Mouse (Mus musculus) ovary, postnatal 10 days (tissue): Measurements from ENCODE around the gene Prmt7.

Experiments
- DNase-seq: peaks from one replicate; pipeline ENCODE4 v3.0.0; 2022; ENCODE audit warnings: low spot score

The Prmt7 gene

DNA sequence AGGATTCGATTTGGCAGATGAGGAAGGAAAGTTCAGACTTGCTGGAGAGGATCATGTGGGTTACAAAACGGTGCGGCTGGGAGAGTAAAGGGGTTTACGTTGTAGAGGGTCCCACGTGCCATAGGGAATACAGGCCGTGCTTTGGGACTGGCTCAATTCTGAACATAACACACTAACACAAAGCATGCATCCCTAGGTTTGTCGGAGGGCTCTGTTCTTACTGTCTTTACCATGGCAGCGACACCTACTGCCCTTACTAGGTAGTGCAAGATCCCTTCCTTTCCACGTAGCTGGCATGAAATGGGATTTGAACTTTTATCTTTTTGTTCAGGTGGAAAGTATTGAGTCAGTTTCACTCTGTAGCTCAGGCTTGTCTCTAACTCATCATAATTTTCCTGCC lies 15.9 kb downstream of the Prmt7 start:
- no peak for DNase-seq

DNA sequence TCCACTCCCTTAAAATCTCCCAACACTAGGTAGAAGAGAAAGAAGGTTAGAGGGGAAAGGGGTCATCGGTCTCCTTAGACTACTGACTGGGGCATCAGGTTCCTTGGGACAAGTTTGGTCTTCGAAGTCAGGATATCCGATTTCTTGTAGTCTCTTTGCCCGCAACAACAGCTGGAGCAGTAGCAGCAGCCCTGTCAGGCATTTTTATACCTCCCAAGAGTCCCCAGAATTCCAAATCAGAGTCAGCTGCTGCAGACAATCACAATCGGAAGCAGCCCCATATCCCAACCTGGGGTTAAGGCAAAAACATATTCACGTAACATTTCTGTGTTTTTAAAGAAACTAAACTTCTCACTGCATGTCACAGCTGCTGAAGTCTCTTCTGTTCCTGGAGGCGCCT lies 20.8 kb downstream of the Prmt7 start:
- DNase-seq, result no peak

DNA sequence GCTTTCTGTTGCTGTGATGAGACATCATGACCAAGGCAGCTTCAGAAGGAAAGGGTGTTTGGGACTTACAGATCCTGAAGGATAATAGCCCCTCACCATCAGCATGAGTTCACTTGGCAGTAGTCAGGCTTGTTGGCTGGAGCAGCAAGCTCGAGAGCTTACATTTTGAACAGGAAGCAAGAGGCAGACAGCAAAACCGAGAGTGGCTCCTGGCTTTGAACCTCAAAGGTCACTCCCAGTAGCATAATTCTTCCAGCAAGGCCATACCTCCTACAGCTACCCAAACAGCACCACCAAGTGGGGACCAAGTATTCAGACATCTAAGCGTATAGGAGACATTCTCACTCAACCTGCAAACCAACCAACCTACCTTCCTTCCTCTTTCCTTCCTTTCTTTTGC lies 22.0 kb downstream of the Prmt7 start:
- DNase-seq, result no peak

DNA sequence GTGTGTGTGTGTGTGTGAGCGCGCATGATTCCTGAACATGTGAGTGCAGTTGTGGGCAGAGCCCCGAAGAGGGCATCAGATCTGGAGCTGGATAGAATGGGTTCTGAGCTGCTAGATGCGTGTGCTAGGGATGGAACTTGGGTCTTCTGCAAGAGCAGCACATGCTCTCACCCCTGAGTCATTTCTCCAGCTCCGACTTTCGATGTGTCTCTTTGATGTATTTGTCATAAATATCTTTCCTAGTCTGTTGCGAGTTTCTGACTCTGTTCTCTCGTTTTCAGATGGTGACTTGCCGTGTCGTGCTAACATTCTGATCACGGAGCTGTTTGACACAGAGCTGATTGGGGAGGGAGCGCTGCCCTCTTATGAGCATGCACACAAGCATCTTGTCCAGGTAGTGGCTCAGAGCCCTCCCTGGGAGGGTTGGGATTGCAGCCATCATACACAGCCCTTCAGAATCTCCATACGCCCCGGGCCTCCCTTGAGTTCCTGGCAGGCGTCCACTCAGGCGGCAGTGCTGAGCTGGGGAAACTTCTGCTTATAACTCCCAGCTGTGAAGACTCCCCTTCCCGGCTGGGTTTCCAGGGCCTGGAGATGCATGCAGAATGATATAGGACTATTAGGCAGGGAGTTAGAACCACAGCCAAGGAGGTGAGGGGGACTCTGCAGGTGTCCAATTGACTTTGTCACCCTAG lies 24.0 kb downstream of the Prmt7 start:
- no peak for DNase-seq

DNA sequence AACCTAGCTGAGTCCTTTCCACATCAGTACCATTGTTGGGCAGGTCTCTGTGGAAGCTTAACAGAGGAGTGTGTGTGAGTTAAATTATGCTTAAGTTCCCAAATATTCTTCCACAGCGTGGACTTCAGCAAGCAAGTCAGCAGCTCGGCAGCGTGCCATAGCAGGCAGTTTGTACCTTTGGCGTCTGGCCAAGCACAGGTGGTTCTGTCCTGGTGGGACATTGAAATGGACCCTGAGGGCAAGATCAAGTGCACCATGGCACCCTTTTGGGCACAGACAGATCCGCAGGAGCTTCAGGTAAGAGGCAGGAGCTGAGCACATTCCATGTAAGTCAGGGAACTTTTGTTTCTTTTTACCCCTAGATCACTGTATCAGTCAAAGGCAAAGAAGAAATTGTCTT lies 26.4 kb downstream of the Prmt7 start:
- no peak for DNase-seq

DNA sequence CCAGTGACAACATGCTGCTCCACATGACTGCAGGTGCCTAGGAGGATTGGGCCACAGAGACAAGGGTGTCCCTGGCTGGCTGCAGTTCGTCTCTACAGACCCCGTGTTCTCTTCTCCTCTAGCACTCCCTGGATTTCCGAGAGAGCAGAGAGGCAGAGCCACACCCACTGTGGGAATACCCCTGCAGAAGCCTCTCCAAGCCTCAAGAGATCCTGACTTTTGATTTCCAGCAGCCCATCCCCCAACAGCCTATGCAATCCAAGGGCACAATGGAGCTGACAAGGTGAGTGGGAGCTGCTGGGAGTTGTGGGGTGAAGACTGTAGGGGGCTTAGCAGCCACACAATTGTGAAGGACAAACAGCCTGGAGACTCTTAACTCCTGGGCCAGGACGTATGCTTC lies 39.5 kb downstream of the Prmt7 start:
- no peak for DNase-seq

DNA sequence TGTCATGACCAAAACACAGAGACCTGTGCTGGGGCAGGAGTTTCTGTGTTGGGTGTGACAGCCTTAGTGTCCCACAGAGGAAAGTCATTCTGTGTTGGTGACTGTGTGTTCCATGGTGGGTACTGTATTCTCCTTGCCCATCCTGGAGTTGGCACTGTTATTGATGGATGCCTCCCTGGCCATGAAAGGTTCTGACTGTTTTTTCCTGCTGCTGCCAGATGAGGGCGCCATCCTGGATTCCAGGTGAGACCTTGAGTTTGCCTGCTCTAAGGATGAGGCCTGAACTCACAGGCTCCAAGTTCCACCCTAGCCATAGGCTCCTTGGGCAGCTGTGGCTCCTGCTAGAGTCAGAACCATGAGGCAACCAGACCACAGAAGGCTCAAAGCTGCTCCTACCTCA lies 47.4 kb downstream of the Prmt7 start:
- DNase-seq, result no peak

DNA sequence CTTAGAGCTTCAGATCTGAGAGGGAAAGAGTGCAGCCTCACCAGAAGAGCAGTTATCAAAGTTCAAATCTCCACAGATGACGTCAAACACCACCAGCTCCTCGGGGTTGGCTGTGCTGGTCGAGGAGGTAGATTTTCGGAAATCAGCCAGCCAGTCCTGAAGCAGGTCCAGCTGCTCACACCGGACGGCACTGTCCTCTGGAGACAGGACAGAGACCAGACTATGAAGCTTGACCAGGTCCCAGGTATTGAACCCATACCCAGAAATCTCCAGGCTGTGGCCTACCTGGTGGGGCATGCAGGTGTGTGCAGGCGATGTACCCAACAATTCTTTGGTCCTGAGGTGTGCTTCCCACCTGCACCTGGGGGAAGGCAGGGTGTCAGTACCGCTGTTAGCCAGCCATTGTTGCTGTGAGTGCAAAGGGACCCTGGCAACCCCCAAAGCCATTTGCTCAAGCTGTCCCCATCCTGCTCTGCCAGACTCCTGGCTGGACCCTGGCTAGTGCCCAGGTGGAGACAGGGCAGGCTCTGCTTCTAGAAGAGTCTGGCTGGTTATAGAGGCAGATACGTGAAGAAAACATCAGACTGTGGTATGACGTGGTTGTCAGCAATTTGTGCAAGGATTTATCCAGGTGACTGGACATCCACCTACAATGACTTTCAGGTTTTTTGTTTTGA lies 49.0 kb downstream of the Prmt7 start:
- DNase-seq, result no peak

DNA sequence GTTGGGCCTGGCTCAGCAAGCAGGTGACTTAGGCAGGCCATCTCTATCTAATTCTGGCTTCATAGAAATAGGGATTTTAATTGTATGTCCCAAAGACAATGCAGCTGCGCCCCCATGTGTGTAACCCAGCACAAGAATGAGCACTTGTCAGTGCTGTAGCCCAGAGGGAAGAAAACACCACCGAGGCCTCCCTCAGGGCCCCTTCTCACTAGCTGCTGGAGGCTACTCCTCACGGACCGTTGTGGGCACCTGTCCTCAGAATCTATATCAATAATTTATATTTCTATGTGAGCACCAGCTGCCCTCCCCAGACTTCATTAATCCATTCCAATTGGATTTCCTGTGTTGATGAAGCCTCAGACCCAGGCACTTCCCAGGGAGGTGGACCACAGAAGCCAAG lies 50.2 kb downstream of the Prmt7 start:
- DNase-seq, result no peak

DNA sequence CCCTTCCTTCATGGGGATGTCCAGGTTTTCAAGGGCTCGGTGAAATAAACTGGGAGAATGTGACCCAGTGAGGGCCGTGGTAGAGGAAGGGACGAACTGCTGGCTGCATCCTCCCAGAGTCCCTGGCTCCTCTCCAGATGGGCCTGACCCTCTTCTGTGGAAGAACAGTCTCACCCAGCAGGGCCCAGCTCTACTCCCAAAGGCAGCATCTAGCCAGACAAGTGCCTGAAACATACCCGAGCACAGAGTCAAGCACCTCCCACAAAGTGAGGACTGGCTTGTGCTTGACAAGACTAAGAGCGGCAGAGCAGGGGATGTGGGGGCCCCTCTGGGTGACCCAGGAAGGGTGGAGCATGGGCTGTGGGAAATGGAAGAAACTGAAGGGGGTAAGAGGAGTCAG lies 51.6 kb downstream of the Prmt7 start:
- no peak for DNase-seq

DNA sequence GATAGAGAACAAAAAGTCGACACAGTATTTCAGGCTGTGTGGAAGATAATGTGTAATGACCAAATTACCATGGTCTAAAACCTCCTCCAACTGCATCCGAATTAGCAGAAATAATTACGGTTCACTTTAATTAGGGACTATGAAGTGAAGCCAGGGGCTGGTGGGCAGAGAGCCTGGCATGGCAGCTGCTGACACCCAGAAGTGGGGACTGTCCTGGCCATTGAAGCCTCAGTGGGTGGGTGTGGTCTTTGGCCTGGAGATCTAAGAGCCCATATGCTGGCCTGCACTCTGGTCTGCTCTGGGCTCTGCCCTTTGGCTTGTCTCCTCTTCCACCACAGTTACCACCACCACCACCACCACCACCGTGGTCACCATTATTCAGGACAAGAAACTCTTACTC lies 53.2 kb downstream of the Prmt7 start:
- DNase-seq, result no peak

DNA sequence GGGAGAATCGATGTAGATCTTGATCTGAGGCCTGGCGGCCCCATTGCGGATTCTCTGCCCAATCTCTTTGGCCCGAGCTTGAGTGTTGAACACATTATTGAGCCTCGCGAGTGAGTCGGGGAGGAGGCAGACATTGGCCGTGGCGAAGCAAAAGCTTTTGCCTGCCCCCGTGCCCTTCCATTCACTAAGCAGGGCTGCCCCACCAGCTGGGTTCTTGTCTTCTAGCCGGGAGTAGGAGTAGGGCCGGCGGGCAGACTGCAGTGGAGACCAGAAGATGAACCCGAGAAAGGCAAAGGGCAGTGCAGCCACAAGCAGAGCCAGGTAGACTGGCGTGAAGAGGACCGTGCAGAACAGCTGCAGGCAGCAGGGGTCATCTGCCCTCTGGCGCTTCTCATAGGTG lies 54.7 kb downstream of the Prmt7 start:
- no peak for DNase-seq

DNA sequence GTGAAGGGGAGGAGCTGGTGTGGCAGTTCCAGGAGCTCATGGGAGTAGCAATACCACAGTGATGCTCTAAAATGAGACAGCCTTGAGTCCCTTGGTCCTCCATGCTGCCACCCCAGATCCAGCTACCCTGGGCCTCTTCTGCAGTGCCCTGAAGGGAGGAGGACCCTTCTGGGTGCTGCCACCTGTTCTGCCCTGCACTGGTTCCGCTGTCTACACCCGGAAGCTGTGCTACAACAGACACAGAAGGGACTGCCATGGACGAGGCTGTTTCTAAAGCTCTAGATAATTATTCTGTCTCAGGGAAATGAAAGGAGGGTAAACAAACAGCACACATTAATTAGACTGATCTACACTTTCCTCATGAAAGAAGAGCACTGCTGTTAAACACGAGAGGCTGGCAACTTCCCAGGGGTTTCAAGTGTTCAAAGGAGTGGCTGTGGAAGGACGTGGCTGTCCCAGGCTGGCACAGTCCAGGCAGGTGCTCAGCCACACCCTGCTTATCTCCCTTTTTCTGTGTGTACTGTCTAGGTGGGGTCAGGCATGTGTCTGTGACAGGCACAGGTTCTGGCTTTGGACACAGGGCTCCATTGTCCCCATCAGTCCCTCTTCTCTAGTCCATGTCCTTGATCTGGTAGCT lies 58.1 kb downstream of the Prmt7 start:
- no peak for DNase-seq

DNA sequence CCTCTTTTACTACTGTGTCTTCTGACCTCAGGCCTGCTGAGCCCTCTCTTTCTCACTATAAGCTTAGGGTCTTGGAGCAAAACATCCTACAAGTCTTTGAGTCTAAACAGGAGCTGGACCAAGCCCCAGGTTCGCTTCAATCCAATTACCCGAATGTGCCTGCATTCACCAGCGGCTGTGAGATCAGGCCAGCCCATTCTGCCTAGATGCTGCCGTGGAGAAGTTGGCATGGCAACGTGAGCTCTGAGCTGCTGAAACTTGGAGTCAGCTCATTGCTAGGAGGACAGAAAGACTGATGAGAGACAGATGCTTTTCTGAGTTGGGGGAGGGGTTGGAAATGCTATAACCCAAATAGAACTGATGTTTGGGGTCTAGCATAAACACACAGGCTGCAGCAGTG lies 60.1 kb downstream of the Prmt7 start:
- DNase-seq, result no peak

DNA sequence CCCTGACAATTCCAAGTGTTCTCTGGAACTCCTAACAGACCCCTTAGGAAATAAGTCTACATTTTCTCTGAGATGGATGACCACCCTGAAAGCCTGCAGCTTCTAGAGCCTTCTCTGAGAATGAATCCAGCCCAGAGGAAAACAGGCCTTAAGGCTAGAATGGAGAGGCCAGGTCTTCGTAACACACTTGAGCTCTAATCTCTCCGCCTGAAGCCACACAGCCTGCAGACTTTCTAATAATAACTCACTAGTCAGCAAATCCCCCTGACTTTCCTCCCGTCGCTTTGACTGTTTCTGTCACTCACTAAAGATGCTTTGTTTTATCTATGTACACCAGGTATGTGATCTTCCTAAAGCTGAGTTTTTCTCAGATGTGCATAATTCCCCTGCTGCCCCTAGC lies 60.6 kb downstream of the Prmt7 start:
- no peak for DNase-seq

DNA sequence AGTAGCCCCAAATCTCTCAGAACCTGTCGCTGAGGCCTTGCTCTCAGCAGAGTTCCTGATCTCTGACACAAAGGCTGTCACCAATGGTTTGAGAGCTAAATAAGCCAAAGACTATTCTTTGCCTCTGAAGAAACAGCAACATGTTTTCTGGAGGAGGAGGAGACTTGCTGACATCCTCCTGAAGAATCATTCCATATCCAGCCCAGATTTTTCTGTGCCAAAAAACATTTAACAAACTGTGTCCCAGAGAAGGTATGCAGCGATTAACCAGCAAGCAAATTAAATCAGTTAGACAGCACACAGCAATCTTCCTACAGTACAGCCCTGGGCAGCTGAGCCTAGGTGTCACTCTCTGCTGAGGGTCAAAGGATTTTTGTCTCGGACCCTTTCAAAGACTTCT lies 62.7 kb downstream of the Prmt7 start:
- DNase-seq, result no peak

DNA sequence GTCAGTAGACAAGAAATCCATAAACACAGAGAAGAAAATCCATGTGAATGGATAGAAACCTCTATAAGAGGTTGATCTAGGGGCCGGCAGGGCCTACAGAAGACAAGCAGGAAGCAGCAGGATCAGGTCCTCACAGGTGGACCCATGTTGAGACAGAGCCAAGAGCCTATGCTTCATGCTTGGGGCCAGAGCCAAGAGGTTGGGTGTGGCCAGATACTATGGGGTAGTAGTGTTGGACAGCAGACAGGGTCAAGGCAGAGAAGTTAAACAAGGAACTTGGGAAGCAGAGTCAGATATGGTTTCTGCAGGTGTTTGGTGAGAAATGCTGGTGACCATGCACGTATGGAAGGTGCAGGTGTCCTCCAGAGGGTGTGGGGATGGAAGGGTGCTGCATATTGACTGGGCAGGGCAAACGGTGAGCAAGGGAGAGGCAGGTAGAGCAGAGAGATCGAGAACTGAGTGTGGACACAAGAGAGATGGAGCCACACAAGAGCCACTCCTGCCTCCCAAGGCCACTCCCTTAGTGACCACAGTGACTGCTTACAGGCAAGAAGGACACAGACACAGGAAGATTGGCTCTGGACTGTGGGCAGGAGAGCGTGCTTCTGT lies 66.1 kb downstream of the Prmt7 start:
- no peak for DNase-seq

DNA sequence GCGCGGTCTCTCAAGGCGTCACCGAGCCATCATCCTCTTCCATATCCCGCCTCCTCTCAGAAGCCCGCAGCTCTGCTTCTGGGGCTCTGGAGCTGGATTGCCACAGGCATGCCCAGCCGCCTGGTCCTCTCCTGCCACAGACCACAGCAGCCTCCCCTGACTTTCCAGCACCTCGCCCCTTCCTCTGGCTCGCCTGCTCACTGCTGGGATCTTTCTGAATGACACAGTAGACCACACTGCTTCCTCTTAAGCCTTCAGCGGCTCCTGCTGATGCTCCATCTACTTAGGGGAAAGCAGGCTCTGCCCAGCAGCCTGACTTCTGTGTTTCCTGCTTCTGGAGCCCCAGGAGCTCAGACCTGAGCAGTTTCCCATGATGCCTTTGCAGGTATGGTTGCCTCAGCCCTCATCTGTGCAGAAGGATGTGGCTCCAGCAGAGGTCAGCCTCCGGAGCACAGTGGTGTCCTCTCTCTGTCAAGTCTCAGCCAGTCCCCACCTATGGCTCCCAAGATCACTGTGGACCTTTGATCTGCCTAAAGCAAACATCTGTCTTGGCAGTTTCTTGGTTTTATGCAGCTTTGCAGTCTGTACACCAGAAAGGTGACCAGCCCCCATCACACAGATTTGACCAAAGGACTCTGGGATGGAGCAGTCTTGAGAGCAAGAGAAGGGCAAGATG lies 67.8 kb downstream of the Prmt7 start:
- no peak for DNase-seq

DNA sequence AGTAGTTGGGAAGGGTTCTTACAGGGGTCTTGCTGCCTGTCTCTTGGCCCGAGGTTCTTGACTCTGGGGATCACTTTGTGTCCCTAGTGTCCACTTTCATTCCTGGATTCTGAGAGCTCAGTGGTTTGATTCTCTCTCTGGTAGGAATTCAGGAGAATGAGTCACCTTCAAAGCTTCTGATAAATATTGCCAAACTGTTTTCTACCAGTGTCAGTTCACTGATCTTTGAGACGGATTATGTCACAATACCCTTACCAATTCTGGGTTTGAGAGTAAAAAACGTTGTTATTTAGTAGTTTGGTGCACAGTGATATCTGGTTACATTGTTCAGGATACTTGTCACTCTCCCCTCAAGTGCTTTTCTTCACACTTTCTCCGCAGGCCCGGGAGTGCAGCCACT lies 69.4 kb downstream of the Prmt7 start:
- DNase-seq, result no peak

DNA sequence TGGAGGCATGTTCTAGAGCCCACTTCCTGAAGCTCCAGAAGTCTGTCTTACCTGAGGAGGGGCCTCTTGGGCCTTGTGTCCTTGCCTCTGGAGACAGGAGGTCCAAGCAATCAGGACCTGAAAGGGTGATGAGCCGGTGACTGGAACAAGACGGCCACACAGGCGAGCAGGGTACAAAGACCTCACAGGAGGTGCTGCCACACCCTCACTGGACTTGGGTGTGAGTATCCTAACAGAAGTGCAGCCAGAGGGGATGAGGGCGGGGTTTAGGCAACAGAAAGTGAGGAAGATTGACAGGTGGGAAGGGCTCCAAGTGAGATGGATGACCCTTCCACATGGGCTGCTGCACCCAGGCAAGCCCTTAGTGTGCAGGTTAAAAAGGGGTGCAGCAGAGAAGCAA lies 70.1 kb downstream of the Prmt7 start:
- no peak for DNase-seq

DNA sequence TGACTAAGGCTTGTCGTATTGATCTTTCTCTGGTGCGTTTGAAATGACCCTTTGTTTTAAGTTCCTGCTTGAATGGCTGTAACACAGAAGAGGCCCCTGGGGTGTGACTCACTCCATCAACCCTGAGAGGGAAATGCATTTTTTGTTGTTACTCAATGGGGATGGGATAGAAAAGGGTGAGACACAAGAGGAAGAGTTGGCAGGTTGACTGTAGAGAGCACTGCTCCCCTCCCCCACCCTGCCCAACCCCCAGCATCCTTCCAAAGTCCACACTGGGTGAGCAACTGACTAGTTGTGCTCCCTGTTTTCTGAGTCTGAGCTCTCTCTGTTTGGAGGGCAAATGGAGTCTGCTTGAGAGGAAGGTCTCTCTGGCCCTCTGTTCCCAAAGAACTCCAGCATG lies 76.7 kb downstream of the Prmt7 start:
- no peak for DNase-seq

DNA sequence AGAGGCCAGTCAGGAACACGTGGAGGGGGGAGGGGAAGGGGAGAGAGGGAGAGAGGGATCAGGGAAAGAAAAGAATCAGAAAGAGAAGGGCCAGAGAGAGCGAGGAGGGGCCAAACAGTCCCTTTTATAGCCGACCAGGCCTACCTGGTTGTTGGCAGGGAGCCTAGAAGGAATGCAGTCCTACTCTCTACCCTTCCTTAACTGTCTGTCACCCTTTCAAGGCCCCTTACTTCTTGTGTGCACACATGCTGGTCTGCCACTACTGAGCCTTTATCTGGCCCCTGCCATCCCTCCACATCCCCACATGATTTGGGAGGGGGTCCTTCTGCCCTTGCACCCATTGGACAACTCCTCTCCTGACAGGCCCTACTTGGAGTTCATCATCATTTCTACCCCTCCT lies 78.0 kb downstream of the Prmt7 start:
- no peak for DNase-seq

DNA sequence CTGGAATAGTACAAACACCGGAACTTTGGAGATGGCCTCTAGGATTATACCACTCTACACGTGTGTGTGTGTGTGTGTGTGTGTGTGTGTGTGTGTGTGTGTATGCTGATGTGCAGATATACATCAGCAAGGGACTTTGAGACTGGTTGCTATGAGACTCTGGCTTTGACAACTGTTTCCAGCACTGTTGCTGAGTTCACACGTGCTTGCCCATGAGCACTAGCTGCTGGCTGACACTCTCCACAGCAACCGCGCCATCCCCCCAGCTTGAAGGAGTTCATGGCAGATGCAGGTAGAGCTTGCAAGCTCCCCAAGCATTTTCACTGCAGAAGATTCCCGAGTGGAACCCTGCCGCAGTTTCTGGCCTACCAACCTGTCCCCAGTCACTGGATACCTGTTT lies 78.7 kb downstream of the Prmt7 start:
- DNase-seq, result no peak
